Mouse (Mus musculus) bone marrow, adult 2 months (tissue): ENCODE results near the gene Ip6k3. TPM values are rescaled to one million over a fixed set of nuclear protein-coding genes. Genes with fewer than 3 reads are reported as not detected.

ENCODE experiments used
- H3K27ac ChIP-seq: fragments of 200-500 bp; 2 replicates; pipeline ENCODE4 v1.5.1; 2012; ENCODE audit warnings: low read depth, mild to moderate bottlenecking, control low read depth, inconsistent platforms, low read length; ENCODE audit not compliant: control insufficient read depth, poor library complexity, insufficient read depth
- H3K4me1 ChIP-seq: fragments of 200-500 bp; 2 replicates; pipeline ENCODE4 v1.6.1; 2011; ENCODE audit warnings: low read length; ENCODE audit not compliant: control insufficient read depth, insufficient read depth
- H3K4me3 ChIP-seq: fragments of 200-500 bp; replicated peaks from 2 replicates; pipeline ENCODE3; 2011; ENCODE audit warnings: mild to moderate bottlenecking, low read depth, low read length, control low read depth; ENCODE audit not compliant: control insufficient read depth
- CTCF ChIP-seq: fragments of 200-500 bp; IDR thresholded peaks from 2 replicates; pipeline ENCODE4 v1.5.1; 2011; ENCODE audit warnings: low read length, control low read depth; ENCODE audit not compliant: control insufficient read depth, insufficient read depth
- POLR2A ChIP-seq: fragments of 200-500 bp; IDR thresholded peaks from 2 replicates; pipeline ENCODE4 v1.6.1; 2011; ENCODE audit warnings: low read depth, mild to moderate bottlenecking, control low read depth, low read length, borderline replicate concordance; ENCODE audit not compliant: control insufficient read depth
- WGBS: fragments of 180-500 bp; shearing (Covaris S2); methylation state at CpG from one replicate; pipeline ENCODE4 v1.1.7; 2018; 5-methylcytosine and 5-hydroxymethylcytosine counted together
- polyA plus RNA-seq: library from polyadenylated mRNA; stranded (reverse); fragments of >200 nt; gene quantifications from 2 replicates; pipeline ENCODE4 v1.2.4, GENCODE M21; 2011; ENCODE audit warnings: low replicate concordance; ENCODE audit not compliant: missing spikeins, insufficient read depth, insufficient read length

Gene Ip6k3
- polyA plus RNA-seq, 1 experiment = not detected

DNA sequence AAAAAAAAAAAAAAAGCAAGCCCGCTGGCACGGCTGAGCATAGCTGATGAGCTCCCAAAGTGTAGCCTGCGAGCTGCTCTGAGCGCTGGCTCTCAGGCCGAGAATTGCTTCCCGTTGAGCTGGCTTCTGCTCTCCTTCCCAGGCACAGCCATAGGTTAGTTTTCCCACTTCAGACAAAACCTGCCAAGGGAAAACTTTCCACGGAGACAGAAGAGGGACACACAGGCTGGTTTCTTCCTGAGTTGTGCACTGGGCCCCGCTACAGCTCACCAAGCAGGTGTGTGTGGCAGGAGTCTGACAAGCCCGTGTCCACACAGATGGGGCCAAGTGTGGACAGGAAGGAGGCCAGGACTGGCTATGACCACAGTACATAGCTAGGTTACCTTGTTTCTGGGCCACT is 21.3 kb upstream of the Ip6k3 start:
- WGBS = 90% methylated on average over 9 of the region's 9 CpGs
- H3K4me3 ChIP-seq = no peak overlapping the region
- H3K27ac ChIP-seq = no peak overlapping the region
- TF ChIP-seq CTCF (no peak), POLR2A (no peak)
- H3K4me1 ChIP-seq = no peaks in the 10 kb centered on the region

- Histone ChIP-seq H3K27ac (no peak overlapping the region), H3K4me1 (no peaks in the 10 kb centered on the region; the same call in 1 of the 2 replicates), H3K4me3 (no peak overlapping the region)
- WGBS = 76% methylated on average over 5 of the region's 5 CpGs
- TF ChIP-seq CTCF (no peak), POLR2A (no peak)
These were observed 19.5 kb upstream of the Ip6k3 start for GRCm38 (mm10) chr17:27187059-27187458.

- no peaks in the 10 kb centered on the region; the same call in 1 of the 2 replicates for H3K4me1 ChIP-seq
- TF ChIP-seq CTCF (no peak), POLR2A (no peak)
- 88% methylated on average over 3 of the region's 3 CpGs for WGBS
- H3K4me3 ChIP-seq = no peak overlapping the region
- H3K27ac ChIP-seq = no peak overlapping the region
These were observed 18.5 kb upstream of the Ip6k3 start for GRCm38 (mm10) chr17:27186068-27186467.

DNA sequence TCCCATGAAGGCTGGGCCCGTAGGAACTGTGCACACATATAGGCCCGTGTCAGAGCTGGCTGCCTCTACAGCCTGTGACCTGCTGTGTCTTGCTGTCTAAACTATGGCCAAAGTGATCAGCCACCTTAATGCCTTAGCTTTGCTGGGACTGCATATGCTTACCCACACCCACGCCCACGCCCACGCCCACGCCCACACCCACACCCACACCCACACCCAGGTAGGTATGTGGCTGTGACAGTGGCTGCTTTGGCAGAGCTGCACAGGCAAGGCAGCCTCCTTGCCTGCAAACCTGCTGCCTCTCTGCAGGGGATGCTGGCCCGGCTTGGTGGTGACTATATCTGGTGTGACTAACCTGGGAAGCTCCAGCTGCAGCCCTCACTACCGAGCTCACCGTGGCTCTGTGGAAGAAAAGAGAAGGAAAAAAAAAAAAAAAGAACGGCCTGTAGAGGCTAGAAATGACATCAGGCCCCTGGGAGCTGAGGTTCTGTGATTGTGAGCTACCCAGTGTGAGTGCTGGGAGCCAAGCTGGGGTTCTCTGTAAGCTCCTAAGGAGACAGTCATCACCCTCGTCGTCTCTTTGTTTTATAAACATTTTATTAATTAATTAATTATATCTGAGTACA is 16.2 kb upstream of the Ip6k3 start:
- 83% methylated on average over 12 of the region's 12 CpGs for WGBS
- H3K27ac ChIP-seq = no peak overlapping the region

DNA sequence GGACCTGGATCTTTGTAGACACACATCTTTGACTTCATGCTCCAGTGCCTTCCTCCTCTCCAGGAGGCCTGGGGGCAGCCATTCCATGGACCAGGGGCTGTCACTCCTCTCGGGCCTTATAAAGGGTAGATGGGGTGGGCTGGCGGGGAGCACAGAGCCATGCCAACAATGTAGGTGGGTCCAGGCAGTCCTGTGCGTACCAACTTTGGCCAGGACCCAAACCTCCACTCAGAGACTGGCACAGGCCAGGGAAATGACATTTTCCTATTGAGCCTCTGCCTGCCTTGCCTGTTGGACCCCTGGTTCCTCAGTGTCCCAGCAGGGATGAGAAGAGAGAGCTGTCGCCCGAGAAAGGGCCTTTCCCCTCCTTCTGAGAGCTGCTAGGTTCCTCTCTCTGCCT is 14.8 kb upstream of the Ip6k3 start:
- Histone ChIP-seq H3K27ac (no peak overlapping the region), H3K4me3 (no peak overlapping the region), H3K4me1 (peaks cover 1% of the 10 kb centered on the region; the same call in 1 of the 2 replicates)
- WGBS = 69% methylated on average over 5 of the region's 5 CpGs
- no peak for TF ChIP-seq CTCF
- no peak for TF ChIP-seq POLR2A

More for the DNA sequence above, 16.2 kb upstream of the Ip6k3 start:
- H3K4me1 ChIP-seq = peaks cover 1% of the 10 kb centered on the region; the same call in 1 of the 2 replicates
- no peak for TF ChIP-seq CTCF
- TF ChIP-seq POLR2A = no peak
- no peak overlapping the region for H3K4me3 ChIP-seq

- no peak overlapping the region for H3K4me3 ChIP-seq
- TF ChIP-seq POLR2A (no peak), CTCF (peak; percentile 40; the same call in 1 of the 2 replicates)
- no peak overlapping the region; the same call in 1 of the 2 replicates for H3K27ac ChIP-seq
- H3K4me1 ChIP-seq = peaks cover 1% of the 10 kb centered on the region; the same call in 1 of the 2 replicates
- WGBS = 68% methylated on average over 3 of the region's 3 CpGs
These were observed 14.1 kb upstream of the Ip6k3 start for GRCm38 (mm10) chr17:27181666-27182065.

- H3K4me1 ChIP-seq = peaks cover 1% of the 10 kb centered on the region; the same call in 1 of the 2 replicates
- H3K27ac ChIP-seq = no peak overlapping the region; the same call in 1 of the 2 replicates
- WGBS = 32% methylated on average over 12 of the region's 12 CpGs
- H3K4me3 ChIP-seq = no peak overlapping the region
- no peak for TF ChIP-seq POLR2A
- TF ChIP-seq CTCF = no peak
These were observed 12.2 kb upstream of the Ip6k3 start for GRCm38 (mm10) chr17:27179681-27180280.

DNA sequence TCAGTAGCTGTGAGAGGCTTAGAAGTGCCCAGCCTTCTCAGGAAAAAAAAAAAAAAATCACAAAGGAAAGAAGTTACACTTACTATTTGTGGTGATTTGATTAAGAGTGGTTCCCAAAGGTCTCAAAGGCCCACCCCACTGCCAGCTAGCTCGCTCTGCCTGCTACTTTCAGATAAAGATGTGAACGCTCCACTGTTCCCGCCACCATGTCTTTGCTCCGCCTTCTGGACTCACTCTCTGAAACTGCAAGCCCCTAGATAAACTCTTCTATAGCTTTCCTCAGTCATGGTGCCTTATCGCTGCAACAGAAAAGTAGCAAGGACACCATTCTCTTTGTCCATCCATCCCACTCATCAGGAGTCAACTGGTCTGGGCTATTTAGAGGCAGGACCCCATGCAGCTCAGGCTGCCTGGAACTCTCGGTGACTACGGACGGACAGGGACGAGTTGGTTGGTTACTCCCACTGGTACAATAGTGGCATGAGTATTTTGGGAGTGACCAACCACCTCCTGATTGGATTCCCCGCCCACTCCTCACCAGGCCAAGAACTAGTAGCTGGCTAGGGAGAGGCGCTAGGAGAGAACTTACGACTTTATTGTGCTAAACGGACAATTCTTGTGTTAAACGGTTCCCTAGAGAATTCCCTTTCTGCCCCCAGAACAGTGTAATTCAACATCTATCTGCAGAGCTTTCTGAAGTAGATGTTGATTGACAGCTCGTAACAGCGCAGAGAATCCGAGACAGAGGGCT is 11.0 kb upstream of the Ip6k3 start:
- Histone ChIP-seq H3K4me1 (peaks cover 1% of the 10 kb centered on the region; the same call in 1 of the 2 replicates), H3K4me3 (no peak overlapping the region), H3K27ac (no peak overlapping the region)
- TF ChIP-seq CTCF = no peak
- no peak for TF ChIP-seq POLR2A
- WGBS = 89% methylated on average over 17 of the region's 17 CpGs
